Mouse (Mus musculus): Measurements from ENCODE around the gene Hells. TPM values are rescaled to one million over a fixed set of nuclear protein-coding genes. Genes with fewer than 3 reads are reported as not detected.

Gene Hells
- polyA plus RNA-seq (2012; rRNA removed): 15.9 and 18.9 TPM in 2 replicates

GRCm38 (mm10) chr19:38930788-38931565 is at the start of gene Hells:
TSS of gene Hells (plus strand) at chr19:38930915.

GRCm38 (mm10) chr19:39006715-39007114 is 76.0 kb downstream of the Hells start, which contains the start of gene Cyp2c55:
TSS of gene Cyp2c55 (plus strand) at chr19:39007019.

Other genes starting within 250 kb of the Hells start
- 14.1 and 15.2 TPM in 2 replicates for gene Noc3l, start 111.7 kb upstream of the Hells start, polyA plus RNA-seq (2012; rRNA removed)
- 9.3 and 10.5 TPM in 2 replicates for gene Tbc1d12, start 94.3 kb upstream of the Hells start, polyA plus RNA-seq (2012; rRNA removed)
- 0.14 and 0.18 TPM in 2 replicates for gene Cyp2c55, start 76.1 kb downstream of the Hells start, polyA plus RNA-seq (2012; rRNA removed)
- 0.06 and 0.13 TPM in 2 replicates for gene Cyp2c65, start 130.1 kb downstream of the Hells start, polyA plus RNA-seq (2012; rRNA removed)
- not detected in 2 replicates for gene Cyp2c66, start 183.0 kb downstream of the Hells start, polyA plus RNA-seq (2012; rRNA removed)